Mouse (Mus musculus): ENCODE results near the gene Hdac4.

GRCm38 (mm10) chr1:92035770-92036169 lies 159.7 kb downstream of the Hdac4 start:
- TF ChIP-seq POLR2A (IDR thresholded peaks at IDR 0.05; ENCODE audit: low read depth, low read length) (no peak), CTCF (IDR thresholded peaks at IDR 0.05; ENCODE audit: borderline replicate concordance, insufficient read depth, low read length) (no peak)
